Mouse (Mus musculus) spleen, adult 2 months (tissue): ENCODE measurements around the gene Wasf3. TPM values are rescaled to one million over a fixed set of nuclear protein-coding genes. Genes with fewer than 3 reads are reported as not detected.

ENCODE experiments used
- DNase-seq, 2 experiments: peaks; one replicate each; pipeline versions ENCODE4 v3.0.0 to v3.0.0-alpha.2; 2012 to 2021; ENCODE audit warnings: low spot score in 2 of 2, low read depth in 1 of 2
- H3K27ac ChIP-seq: fragments of 200-500 bp; 2 replicates; pipeline ENCODE4 v1.5.1; 2012; ENCODE audit warnings: low read length, inconsistent platforms; ENCODE audit not compliant: insufficient read depth
- H3K27me3 ChIP-seq: fragments of 200-500 bp; 2 replicates; pipeline ENCODE4 v1.6.1; 2012; ENCODE audit warnings: mild to moderate bottlenecking, moderate library complexity, low read length, inconsistent platforms; ENCODE audit not compliant: control insufficient read depth, insufficient read depth
- H3K36me3 ChIP-seq: fragments of 200-500 bp; 2 replicates; pipeline ENCODE4 v1.6.1; 2012; ENCODE audit warnings: mild to moderate bottlenecking, low read length, inconsistent platforms; ENCODE audit not compliant: control insufficient read depth, insufficient read depth
- H3K4me1 ChIP-seq: fragments of 200-500 bp; 2 replicates; pipeline ENCODE4 v1.6.1; 2011; ENCODE audit warnings: inconsistent platforms; ENCODE audit not compliant: control insufficient read depth, insufficient read depth, insufficient read length
- H3K4me3 ChIP-seq: fragments of 200-500 bp; 2 replicates; pipeline ENCODE4 v1.5.1; 2011; ENCODE audit warnings: mild to moderate bottlenecking, inconsistent platforms; ENCODE audit not compliant: insufficient read depth, insufficient read length; ENCODE audit errors: extremely low read depth
- CTCF ChIP-seq: fragments of 200-500 bp; IDR thresholded peaks from 2 replicates; pipeline ENCODE4 v1.5.1; 2011; ENCODE audit warnings: mild to moderate bottlenecking, inconsistent platforms; ENCODE audit not compliant: insufficient read depth, insufficient read length, insufficient replicate concordance; ENCODE audit errors: extremely low read depth
- POLR2A ChIP-seq: fragments of 200-500 bp; IDR thresholded peaks from 2 replicates; pipeline ENCODE4 v1.6.1; 2011; ENCODE audit warnings: low read depth, low read length, inconsistent platforms
- WGBS: fragments of 180-500 bp; shearing (Covaris S2); methylation state at CpG from one replicate; pipeline ENCODE4 v1.1.7; 2018; 5-methylcytosine and 5-hydroxymethylcytosine counted together
- polyA plus RNA-seq: library from polyadenylated mRNA; depleted of rRNA; stranded (reverse); fragments of >200 nt; gene quantifications from 2 replicates; pipeline ENCODE4 v1.2.3, GENCODE M21; 2012

Wasf3 gene
- polyA plus RNA-seq, 1 experiment, result 0.68 TPM

- no peak overlapping the region for H3K27ac ChIP-seq
- no peaks in the 10 kb centered on the region for H3K36me3 ChIP-seq
- no peaks in the 10 kb centered on the region for H3K27me3 ChIP-seq
- no peaks in the 10 kb centered on the region for H3K4me1 ChIP-seq
- DNase-seq, result no peak
- TF ChIP-seq POLR2A, result no peak
- no peak overlapping the region for H3K4me3 ChIP-seq
- 84% methylated on average over 8 of the region's 8 CpGs for WGBS
Observed at GRCm38 (mm10) chr5:146424711-146425326, 40.0 kb downstream of the Wasf3 start.

- Histone ChIP-seq H3K4me1 (no peaks in the 10 kb centered on the region), H3K27me3 (no peaks in the 10 kb centered on the region), H3K4me3 (no peak overlapping the region), H3K27ac (no peak overlapping the region), H3K36me3 (no peaks in the 10 kb centered on the region)
- DNase-seq, result no peak
- 90% methylated on average over 4 of the region's 4 CpGs for WGBS
- TF ChIP-seq CTCF (no peak), POLR2A (no peak)
Observed at GRCm38 (mm10) chr5:146425656-146426055, 40.9 kb downstream of the Wasf3 start.

- no peaks in the 10 kb centered on the region for H3K4me1 ChIP-seq
- no peaks in the 10 kb centered on the region for H3K27me3 ChIP-seq
- 85% methylated on average over 4 of the region's 4 CpGs for WGBS
- DNase-seq, result no peak
- TF ChIP-seq POLR2A (no peak), CTCF (no peak)
- H3K27ac ChIP-seq, result no peak overlapping the region
- no peak overlapping the region for H3K4me3 ChIP-seq
- H3K36me3 ChIP-seq, result no peaks in the 10 kb centered on the region
Observed at GRCm38 (mm10) chr5:146428109-146428508, 43.3 kb downstream of the Wasf3 start.

GRCm38 (mm10) chr5:146431821-146432220 is 47.0 kb downstream of the Wasf3 start:
- TF ChIP-seq POLR2A (no peak), CTCF (no peak)
- H3K27me3 ChIP-seq, result no peaks in the 10 kb centered on the region
- no peaks in the 10 kb centered on the region for H3K36me3 ChIP-seq
- no peaks in the 10 kb centered on the region for H3K4me1 ChIP-seq
- H3K27ac ChIP-seq, result no peak overlapping the region
- DNase-seq, result no peak
- 79% methylated on average over 3 of the region's 3 CpGs for WGBS
- no peak overlapping the region for H3K4me3 ChIP-seq

GRCm38 (mm10) chr5:146432476-146432875 is 47.7 kb downstream of the Wasf3 start:
- Histone ChIP-seq H3K27ac (no peak overlapping the region), H3K4me3 (no peak overlapping the region), H3K36me3 (no peaks in the 10 kb centered on the region), H3K27me3 (no peaks in the 10 kb centered on the region), H3K4me1 (no peaks in the 10 kb centered on the region)
- TF ChIP-seq POLR2A (no peak), CTCF (no peak)
- no peak for DNase-seq
- 86% methylated on average over 6 of the region's 6 CpGs for WGBS

GRCm38 (mm10) chr5:146435316-146435715 is 50.5 kb downstream of the Wasf3 start:
- Histone ChIP-seq H3K4me1 (no peaks in the 10 kb centered on the region), H3K4me3 (no peak overlapping the region), H3K36me3 (no peaks in the 10 kb centered on the region), H3K27ac (no peak overlapping the region), H3K27me3 (no peaks in the 10 kb centered on the region)
- no peak for DNase-seq
- TF ChIP-seq CTCF (no peak), POLR2A (no peak)
- 93% methylated on average over 16 of the region's 16 CpGs for WGBS

GRCm38 (mm10) chr5:146436796-146437195 is 52.0 kb downstream of the Wasf3 start:
- 91% methylated on average over 11 of the region's 11 CpGs for WGBS
- Histone ChIP-seq H3K4me3 (no peak overlapping the region), H3K27ac (no peak overlapping the region), H3K27me3 (no peaks in the 10 kb centered on the region), H3K4me1 (no peaks in the 10 kb centered on the region), H3K36me3 (no peaks in the 10 kb centered on the region)
- TF ChIP-seq POLR2A (no peak), CTCF (no peak)
- no peak for DNase-seq
